Mouse (Mus musculus) stomach, postnatal 0 days (tissue): ENCODE results near the gene Ltb4r2. TPM values are rescaled to one million over a fixed set of nuclear protein-coding genes. Genes with fewer than 3 reads are reported as not detected.

Experiments used
- ATAC-seq: fragments of 200-750 bp; cut with Nextera tagmentation; 2 replicates; pipeline ENCODE4 v1.8.0; 2017; ENCODE audit not compliant: low FRiP score, low TSS enrichment
- DNase-seq: peaks from one replicate; pipeline ENCODE4 v3.0.0-alpha.2; 2016; ENCODE audit warnings: low spot score
- H3K27ac ChIP-seq: fragments of 300-500 bp; sonication (generic); replicated peaks from 2 replicates; pipeline ENCODE4 v1.5.1; 2014; ENCODE audit warnings: mild to moderate bottlenecking, control low read depth
- H3K27me3 ChIP-seq: fragments of 300-500 bp; sonication (generic); 2 replicates; pipeline ENCODE4 v1.6.1; 2014; ENCODE audit warnings: low read length; ENCODE audit not compliant: control insufficient read depth, insufficient read depth
- H3K36me3 ChIP-seq: fragments of 300-500 bp; sonication (generic); 2 replicates; pipeline ENCODE4 v1.6.1; 2014; ENCODE audit warnings: low read length, mixed read lengths; ENCODE audit not compliant: control insufficient read depth, insufficient read depth
- H3K4me1 ChIP-seq: fragments of 300-500 bp; sonication (generic); replicated peaks from 2 replicates; pipeline ENCODE4 v1.6.1; 2014; ENCODE audit warnings: antibody characterized with exemption; ENCODE audit not compliant: control insufficient read depth, insufficient read depth
- H3K4me2 ChIP-seq: fragments of 300-500 bp; sonication (generic); replicated peaks from 2 replicates; pipeline ENCODE4 v1.6.1; 2014; ENCODE audit warnings: low read depth, mild to moderate bottlenecking, control low read depth, moderate library complexity
- H3K4me3 ChIP-seq: fragments of 300-500 bp; sonication (generic); 2 replicates; pipeline ENCODE4 v1.5.1; 2014; ENCODE audit warnings: low read depth, low read length, control low read depth
- H3K9ac ChIP-seq: fragments of 300-500 bp; sonication (generic); 2 replicates; pipeline ENCODE4 v1.6.1; 2014; ENCODE audit warnings: mild to moderate bottlenecking, low read length, control low read depth, mixed read lengths
- H3K9me3 ChIP-seq: fragments of 300-500 bp; sonication (generic); 2 replicates; pipeline ENCODE4 v1.6.1; 2016; ENCODE audit warnings: low read length; ENCODE audit not compliant: control insufficient read depth
- CTCF ChIP-seq: IDR thresholded peaks from 2 replicates; pipeline ENCODE4 v1.5.1; 2016; ENCODE audit warnings: antibody characterized with exemption, low read depth, mild to moderate bottlenecking, moderate library complexity
- EP300 ChIP-seq: optimal IDR thresholded peaks from 2 replicates; pipeline ENCODE3; 2016; ENCODE audit warnings: antibody characterized with exemption
- WGBS: fragments of 180-500 bp; shearing (Covaris S2); extraction: QIAGEN DNeasy Blood & Tissue Kit; methylation state at CpG from one replicate; pipeline ENCODE4 v1.1.7; 2014; 5-methylcytosine and 5-hydroxymethylcytosine counted together
- polyA plus RNA-seq: library from polyadenylated mRNA; unstranded; fragments of >200 nt; fragmentation: Nextera tagmentation; extraction: Ambion mirVana; gene quantifications from 2 replicates; pipeline ENCODE4 v1.2.1, GENCODE M21; 2015

Gene Ltb4r2
- polyA plus RNA-seq, 1 experiment from 2014 or later = 3.2 TPM

DNA sequence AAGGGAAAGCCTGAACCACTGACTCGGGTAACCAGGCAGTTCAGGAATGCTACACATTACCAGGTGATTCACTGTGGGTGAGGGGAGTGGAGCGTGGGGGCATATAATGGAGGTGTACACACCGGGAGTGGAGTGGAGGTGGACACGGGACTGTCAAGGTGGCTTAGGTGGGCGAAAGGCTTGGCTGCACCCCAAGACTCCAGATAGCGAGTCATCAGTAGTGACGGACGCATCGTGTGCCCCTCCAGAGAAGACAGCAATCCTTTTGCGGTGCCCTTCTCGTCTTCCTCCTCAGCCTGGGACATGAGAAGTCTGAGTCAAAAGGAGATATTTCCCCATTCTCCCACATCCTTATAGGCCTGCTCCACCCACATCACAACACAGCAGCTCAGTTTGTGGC lies 16.6 kb downstream of the Ltb4r2 start:
- DNase-seq = no peak
- no peak overlapping the region for H3K4me2 ChIP-seq
- H3K27me3 ChIP-seq = no peaks in the 10 kb centered on the region
- no peaks in the 10 kb centered on the region for H3K4me1 ChIP-seq
- no peak for ATAC-seq
- 81% methylated on average over 11 of the region's 11 CpGs for WGBS
- no peaks in the 10 kb centered on the region for H3K36me3 ChIP-seq
- H3K4me3 ChIP-seq = no peak overlapping the region
- TF ChIP-seq CTCF = no peak
- TF ChIP-seq EP300 = no peak
- no peak overlapping the region for H3K27ac ChIP-seq
- no peaks in the 10 kb centered on the region for H3K9me3 ChIP-seq
- no peak overlapping the region; the same call in 1 of the 2 replicates for H3K9ac ChIP-seq

DNA sequence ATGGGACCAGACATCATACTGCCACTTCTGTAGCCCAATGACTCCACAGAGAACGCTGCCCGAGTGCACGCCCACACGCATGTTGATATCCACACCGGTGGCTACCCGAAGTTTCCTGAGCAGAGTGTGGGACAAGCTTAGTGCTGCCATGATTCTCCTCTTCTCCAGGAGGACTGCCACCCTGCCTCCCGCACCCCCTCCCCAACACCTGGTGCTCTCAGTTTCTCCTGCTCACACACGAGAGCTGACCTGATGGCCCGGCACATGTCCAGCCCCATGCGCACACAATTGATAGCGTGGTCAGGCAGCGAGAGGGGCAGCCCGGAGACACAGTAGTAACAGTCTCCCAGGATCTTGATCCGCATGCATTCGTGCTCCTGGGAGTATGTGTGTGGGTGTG lies 17.5 kb downstream of the Ltb4r2 start:
- no peaks in the 10 kb centered on the region for H3K4me1 ChIP-seq
- no peak overlapping the region for H3K9ac ChIP-seq
- H3K4me3 ChIP-seq = no peak overlapping the region
- H3K36me3 ChIP-seq = no peaks in the 10 kb centered on the region
- H3K4me2 ChIP-seq = no peak overlapping the region
- no peaks in the 10 kb centered on the region for H3K9me3 ChIP-seq
- 89% methylated on average over 15 of the region's 15 CpGs for WGBS
- no peak overlapping the region for H3K27ac ChIP-seq
- ATAC-seq (no peak), DNase-seq (no peak)
- TF ChIP-seq EP300 = no peak
- no peak for TF ChIP-seq CTCF
- H3K27me3 ChIP-seq = no peaks in the 10 kb centered on the region

DNA sequence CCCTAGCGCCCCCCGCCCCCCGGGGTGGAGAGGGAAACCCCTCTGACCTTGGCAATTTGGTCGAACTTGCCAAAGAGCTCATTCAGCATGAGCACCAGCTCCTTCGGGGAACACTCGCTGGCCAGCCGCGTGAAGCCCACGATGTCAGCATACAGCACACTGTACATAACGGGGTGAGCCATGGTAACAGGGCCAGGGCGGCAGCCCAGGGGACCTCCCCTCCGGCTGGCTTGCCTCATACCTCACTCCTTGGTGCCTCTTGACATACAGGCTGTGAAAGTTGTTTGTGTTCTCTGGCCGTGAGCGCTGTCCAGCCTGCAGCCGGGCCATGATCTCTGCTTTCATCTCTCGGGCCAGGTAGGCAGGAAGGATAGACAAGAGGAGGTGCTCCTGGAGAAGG lies 18.4 kb downstream of the Ltb4r2 start:
- no peak for DNase-seq
- Histone ChIP-seq H3K4me2 (no peak overlapping the region), H3K9me3 (no peaks in the 10 kb centered on the region), H3K9ac (no peak overlapping the region), H3K27me3 (no peaks in the 10 kb centered on the region), H3K36me3 (no peaks in the 10 kb centered on the region), H3K27ac (no peak overlapping the region), H3K4me1 (no peaks in the 10 kb centered on the region), H3K4me3 (no peak overlapping the region)
- no peak for TF ChIP-seq EP300
- TF ChIP-seq CTCF = no peak
- WGBS = 59% methylated on average over 16 of the region's 16 CpGs
- no peak for ATAC-seq

DNA sequence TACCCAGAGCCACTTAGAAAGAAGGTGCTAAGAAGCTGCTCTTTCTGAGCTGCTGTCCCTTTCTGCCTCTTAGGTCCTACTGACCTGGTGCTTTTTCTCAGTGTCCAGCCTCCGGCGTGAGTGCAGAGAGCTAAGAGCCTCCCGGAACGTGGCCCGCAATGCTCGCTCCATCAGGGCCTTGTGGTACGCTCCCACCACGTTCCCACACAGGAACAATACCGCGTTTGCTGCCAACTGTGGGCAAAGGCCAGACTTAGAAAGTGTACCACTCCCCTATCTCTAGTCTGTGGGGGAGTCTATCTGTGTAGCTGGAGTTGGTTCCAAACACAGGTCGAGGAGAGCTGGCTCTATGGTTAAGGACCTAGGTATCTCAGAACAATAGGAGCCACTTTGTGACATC lies 19.5 kb downstream of the Ltb4r2 start:
- TF ChIP-seq CTCF (no peak), EP300 (no peak)
- no peak overlapping the region for H3K27ac ChIP-seq
- 82% methylated on average over 11 of the region's 11 CpGs for WGBS
- H3K9me3 ChIP-seq = no peaks in the 10 kb centered on the region
- no peaks in the 10 kb centered on the region for H3K27me3 ChIP-seq
- no peaks in the 10 kb centered on the region for H3K36me3 ChIP-seq
- no peak overlapping the region for H3K4me3 ChIP-seq
- no peaks in the 10 kb centered on the region for H3K4me1 ChIP-seq
- DNase-seq (no peak), ATAC-seq (no peak; the same call in 1 of the 2 replicates)
- H3K9ac ChIP-seq = no peak overlapping the region
- no peak overlapping the region for H3K4me2 ChIP-seq

DNA sequence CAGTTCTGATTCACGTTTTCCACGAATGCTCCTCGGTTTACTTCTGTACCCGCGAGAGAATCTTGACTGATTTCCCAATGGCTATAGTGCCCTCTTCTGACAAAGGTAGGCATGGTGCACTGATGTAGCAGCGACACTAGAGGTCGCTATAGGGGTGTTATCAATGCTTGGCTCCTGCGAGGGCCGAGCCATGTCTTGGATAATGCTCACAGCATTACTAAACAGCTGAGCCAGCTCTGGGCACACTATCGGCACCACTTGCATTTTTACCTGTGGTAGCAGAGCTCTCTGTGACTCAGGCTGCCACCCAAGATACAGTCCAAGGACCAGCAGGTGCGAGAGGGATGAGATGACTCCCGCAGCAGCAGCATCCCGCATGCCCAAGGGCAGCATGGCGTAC lies 20.1 kb downstream of the Ltb4r2 start:
- Histone ChIP-seq H3K27me3 (no peaks in the 10 kb centered on the region), H3K27ac (no peak overlapping the region), H3K36me3 (no peaks in the 10 kb centered on the region), H3K9me3 (no peaks in the 10 kb centered on the region), H3K4me1 (no peaks in the 10 kb centered on the region), H3K4me2 (peak overlapping the region; percentile 37), H3K4me3 (no peak overlapping the region; the same call in 1 of the 2 replicates), H3K9ac (no peak overlapping the region)
- WGBS = 18% methylated on average over 14 of the region's 14 CpGs
- ATAC-seq (peak; percentile 83), DNase-seq (peak; percentile 79)
- TF ChIP-seq EP300 = no peak
- peak; percentile 100 for TF ChIP-seq CTCF

DNA sequence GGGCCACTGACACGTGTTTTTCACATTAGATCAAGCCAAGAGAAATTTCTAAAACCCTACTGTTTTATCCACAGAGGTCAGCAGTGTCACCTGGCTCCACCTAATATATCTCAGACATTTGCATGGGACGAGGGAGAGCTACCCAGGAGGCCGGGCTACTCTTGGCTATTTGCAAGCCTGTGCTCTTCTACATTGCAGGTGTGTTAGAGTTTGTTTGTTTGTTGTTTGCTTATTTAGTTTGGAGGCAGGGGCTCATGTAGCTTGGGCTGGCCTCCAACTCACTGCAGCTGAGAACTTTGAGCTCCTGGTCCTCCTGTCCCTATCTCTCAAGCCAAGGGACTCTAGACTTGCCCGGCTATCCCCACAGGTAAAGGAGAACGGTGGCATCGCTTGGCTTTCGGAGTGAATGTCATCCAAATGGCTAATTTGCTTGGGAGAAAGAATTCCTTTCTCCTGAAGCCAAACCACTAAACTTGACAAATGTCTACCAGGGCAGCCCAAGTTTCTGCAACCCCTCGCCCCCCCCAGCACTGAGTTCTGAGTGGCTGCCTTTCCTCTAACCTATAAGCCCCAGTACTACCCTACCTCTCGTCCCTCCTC lies 21.2 kb downstream of the Ltb4r2 start:
- Histone ChIP-seq H3K36me3 (no peaks in the 10 kb centered on the region), H3K9ac (no peak overlapping the region), H3K4me2 (peak overlapping the region; percentile 66), H3K9me3 (no peaks in the 10 kb centered on the region), H3K27me3 (no peaks in the 10 kb centered on the region), H3K27ac (no peak overlapping the region; the same call in 1 of the 2 replicates), H3K4me1 (no peaks in the 10 kb centered on the region), H3K4me3 (peak overlapping the region; percentile 41)
- 63% methylated on average over 9 of the region's 9 CpGs for WGBS
- ATAC-seq = no peak
- no peak for DNase-seq
- no peak for TF ChIP-seq CTCF
- no peak for TF ChIP-seq EP300
